Mouse (Mus musculus) ES-Bruce4 (cell line): ENCODE measurements around the gene Ramp3.

Source experiments
- CTCF ChIP-seq: IDR thresholded peaks from one replicate; pipeline ENCODE4 v1.8.1; 2011; ENCODE audit warnings: low read depth, low read length
- EP300 ChIP-seq: IDR thresholded peaks from 2 replicates; pipeline ENCODE4 v1.6.1; 2011; ENCODE audit warnings: low read depth, low read length; ENCODE audit not compliant: insufficient read depth
- POLR2A ChIP-seq: IDR thresholded peaks from one replicate; pipeline ENCODE4 v1.8.1; 2011; ENCODE audit warnings: low read length; ENCODE audit not compliant: insufficient read depth

GRCm38 (mm10) chr11:6708437-6708836, 50.1 kb downstream of the Ramp3 start:
- no peak for TF ChIP-seq CTCF
- TF ChIP-seq EP300 = no peak
- TF ChIP-seq POLR2A = no peak
